Mouse (Mus musculus) bone marrow, adult 2 months (tissue): ENCODE data around the gene Vps8.

Experiments used
- CTCF ChIP-seq: fragments of 200-500 bp; IDR thresholded peaks from 2 replicates; pipeline ENCODE4 v1.5.1; 2011; ENCODE audit warnings: low read length, control low read depth; ENCODE audit not compliant: control insufficient read depth, insufficient read depth
- POLR2A ChIP-seq: fragments of 200-500 bp; IDR thresholded peaks from 2 replicates; pipeline ENCODE4 v1.6.1; 2011; ENCODE audit warnings: low read depth, mild to moderate bottlenecking, control low read depth, low read length, borderline replicate concordance; ENCODE audit not compliant: control insufficient read depth

GRCm38 (mm10) chr16:21483803-21484202 lies 60.9 kb downstream of the Vps8 start:
- TF ChIP-seq CTCF (no peak), POLR2A (no peak)
